Mouse (Mus musculus) duodenum, adult 2 months (tissue): ENCODE data around the gene Herpud1. TPM values are rescaled to one million over a fixed set of nuclear protein-coding genes. Genes with fewer than 3 reads are reported as not detected.

Experiments
- polyA plus RNA-seq: library from polyadenylated mRNA; depleted of rRNA; stranded (reverse); fragments of >200 nt; gene quantifications from 2 replicates; pipeline ENCODE4 v1.2.3, GENCODE M21; 2012; ENCODE audit warnings: low replicate concordance; rRNA removed

Herpud1 gene
- polyA plus RNA-seq: 202 and 409 TPM in 2 replicates

DNA sequence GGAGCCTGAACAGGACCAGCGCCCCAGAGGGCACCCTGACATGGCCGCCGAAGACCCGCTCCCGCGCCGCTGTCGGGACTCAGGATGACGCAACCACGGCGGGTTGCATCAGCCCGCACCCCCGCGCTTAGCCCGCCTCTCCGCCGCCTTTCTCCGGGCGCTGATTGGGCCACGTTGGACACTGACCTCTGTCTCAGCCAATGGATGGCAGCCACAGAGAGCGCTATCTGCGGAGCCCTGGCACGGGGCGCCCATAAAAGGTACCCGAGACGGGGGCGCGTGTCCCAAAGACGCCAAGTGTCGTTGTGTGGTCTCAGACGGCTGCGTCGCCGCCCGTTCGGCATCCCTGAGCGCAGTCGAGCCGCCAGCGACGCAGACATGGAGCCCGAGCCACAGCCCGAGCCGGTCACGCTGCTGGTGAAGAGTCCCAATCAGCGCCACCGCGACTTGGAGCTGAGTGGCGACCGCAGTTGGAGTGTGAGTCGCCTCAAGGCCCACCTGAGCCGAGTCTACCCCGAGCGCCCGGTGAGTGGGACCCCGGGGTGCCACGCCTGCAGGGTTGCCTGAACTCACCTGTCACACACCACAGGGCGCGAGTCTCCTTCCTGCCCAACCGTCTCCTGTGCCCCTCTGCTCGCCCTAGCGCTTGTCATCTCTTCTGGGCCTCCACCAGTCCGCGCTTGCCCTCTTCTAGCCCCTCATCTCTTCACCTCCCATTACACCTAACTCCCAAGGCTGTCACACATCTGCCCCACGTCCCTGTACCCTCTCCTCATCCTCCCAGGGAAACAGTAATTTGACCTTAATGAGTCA is at the start of gene Herpud1:
Gene Herpud1 (plus strand): TSS at position 225 of the 813 bp plus-strand sequence.

GRCm38 (mm10) chr8:94433981-94434466 is 47.8 kb downstream of the Herpud1 start, which contains the start of gene Nlrc5:
Nlrc5 (plus strand) TSS chr8:94434356.

Other genes starting within 250 kb of the Herpud1 start
- gene Mt4, start 249.2 kb upstream of the Herpud1 start, polyA plus RNA-seq: not detected in 2 replicates
- 1.6 and 2.2 TPM in 2 replicates for gene Mt3, start 233.8 kb upstream of the Herpud1 start, polyA plus RNA-seq
- gene Mt2, start 213.8 kb upstream of the Herpud1 start, polyA plus RNA-seq: 30.7 and 76.9 TPM in 2 replicates
- 1,406 and 2,937 TPM in 2 replicates for gene Mt1, start 207.4 kb upstream of the Herpud1 start, polyA plus RNA-seq
- 4.1 and 6.2 TPM in 2 replicates for gene Nup93, start 171.9 kb upstream of the Herpud1 start, polyA plus RNA-seq
- gene Slc12a3, start 57.2 kb upstream of the Herpud1 start, polyA plus RNA-seq: 0.08 and 0.12 TPM in 2 replicates
- gene Nlrc5, start 47.9 kb downstream of the Herpud1 start, polyA plus RNA-seq: 2.8 and 4.5 TPM in 2 replicates
- 44.4 and 101 TPM in 2 replicates for gene Cpne2, start 146.6 kb downstream of the Herpud1 start, polyA plus RNA-seq
- 1.6 and 1.9 TPM in 2 replicates for gene Rspry1, start 215.5 kb downstream of the Herpud1 start, polyA plus RNA-seq
- 23.5 and 24.4 TPM in 2 replicates for gene Fam192a, start 215.6 kb downstream of the Herpud1 start, polyA plus RNA-seq